Mouse (Mus musculus): Measurements from ENCODE around the gene Herc4. TPM values are rescaled to one million over a fixed set of nuclear protein-coding genes. Genes with fewer than 3 reads are reported as not detected.

Gene Herc4
- polyA plus RNA-seq, 1 experiment from 2014 or later = 44.1 TPM

- H3K9ac ChIP-seq = no peak overlapping the region
- H3K27ac ChIP-seq = no peak overlapping the region
- no peak overlapping the region for H3K4me2 ChIP-seq (replicated peaks)
- H3K27me3 ChIP-seq = no peaks in the 10 kb centered on the region
- WGBS = 73% methylated on average over 3 of the region's 3 CpGs
- H3K4me1 ChIP-seq = no peaks in the 10 kb centered on the region
- H3K36me3 ChIP-seq = no peaks in the 10 kb centered on the region
- no peaks in the 10 kb centered on the region for H3K9me3 ChIP-seq
- H3K4me3 ChIP-seq = no peak overlapping the region
- ATAC-seq (ENCODE audit: insufficient number of reproducible peaks, insufficient read depth, low FRiP score, low TSS enrichment) = no peak
These were observed 15.1 kb downstream of the Herc4 start for GRCm38 (mm10) chr10:63258696-63259095.

GRCm38 (mm10) chr10:63259340-63259739 is 15.7 kb downstream of the Herc4 start:
- Histone ChIP-seq H3K4me1 (no peaks in the 10 kb centered on the region), H3K4me3 (no peak overlapping the region), H3K9ac (no peak overlapping the region), H3K27ac (no peak overlapping the region), H3K9me3 (no peaks in the 10 kb centered on the region), H3K36me3 (peaks cover 3% of the 10 kb centered on the region), H3K4me2 (replicated peaks) (no peak overlapping the region), H3K27me3 (no peaks in the 10 kb centered on the region)
- WGBS = 78% methylated on average over 3 of the region's 3 CpGs
- no peak for ATAC-seq (ENCODE audit: insufficient number of reproducible peaks, insufficient read depth, low FRiP score, low TSS enrichment)

- Histone ChIP-seq H3K9ac (no peak overlapping the region), H3K4me3 (no peak overlapping the region), H3K4me2 (replicated peaks) (no peak overlapping the region), H3K27ac (no peak overlapping the region), H3K9me3 (peaks cover 2% of the 10 kb centered on the region; the same call in 1 of the 2 replicates), H3K36me3 (peaks cover 33% of the 10 kb centered on the region), H3K27me3 (no peaks in the 10 kb centered on the region), H3K4me1 (no peaks in the 10 kb centered on the region)
- no peak for ATAC-seq (ENCODE audit: insufficient number of reproducible peaks, insufficient read depth, low FRiP score, low TSS enrichment)
- WGBS = 84% methylated on average over 2 of the region's 2 CpGs
These were observed 24.3 kb downstream of the Herc4 start for GRCm38 (mm10) chr10:63267941-63268340.

GRCm38 (mm10) chr10:63272401-63272800 is 28.8 kb downstream of the Herc4 start:
- Histone ChIP-seq H3K27ac (no peak overlapping the region), H3K36me3 (peaks cover 28% of the 10 kb centered on the region), H3K9me3 (no peaks in the 10 kb centered on the region), H3K4me2 (replicated peaks) (no peak overlapping the region), H3K27me3 (no peaks in the 10 kb centered on the region), H3K4me1 (no peaks in the 10 kb centered on the region), H3K4me3 (no peak overlapping the region), H3K9ac (no peak overlapping the region)
- ATAC-seq (ENCODE audit: insufficient number of reproducible peaks, insufficient read depth, low FRiP score, low TSS enrichment) = no peak

- WGBS = 85% methylated on average over 5 of the region's 5 CpGs
- H3K4me3 ChIP-seq = no peak overlapping the region
- no peaks in the 10 kb centered on the region for H3K9me3 ChIP-seq
- H3K27me3 ChIP-seq = no peaks in the 10 kb centered on the region
- H3K4me1 ChIP-seq = no peaks in the 10 kb centered on the region
- ATAC-seq (ENCODE audit: insufficient number of reproducible peaks, insufficient read depth, low FRiP score, low TSS enrichment) = no peak
- no peak overlapping the region for H3K27ac ChIP-seq
- H3K9ac ChIP-seq = no peak overlapping the region
- H3K36me3 ChIP-seq = peaks cover 28% of the 10 kb centered on the region
- no peak overlapping the region for H3K4me2 ChIP-seq (replicated peaks)
These were observed 29.3 kb downstream of the Herc4 start for GRCm38 (mm10) chr10:63272868-63273267.

GRCm38 (mm10) chr10:63277010-63277409 is 33.4 kb downstream of the Herc4 start:
- H3K36me3 ChIP-seq = peaks cover 33% of the 10 kb centered on the region

GRCm38 (mm10) chr10:63279851-63280250 is 36.2 kb downstream of the Herc4 start:
- Histone ChIP-seq H3K9ac (no peak overlapping the region), H3K36me3 (peaks cover 41% of the 10 kb centered on the region), H3K4me2 (replicated peaks) (no peak overlapping the region), H3K4me3 (no peak overlapping the region), H3K4me1 (no peaks in the 10 kb centered on the region), H3K27ac (no peak overlapping the region), H3K27me3 (no peaks in the 10 kb centered on the region), H3K9me3 (no peaks in the 10 kb centered on the region)
- WGBS = 92% methylated on average over 3 of the region's 3 CpGs
- no peak for ATAC-seq (ENCODE audit: insufficient number of reproducible peaks, insufficient read depth, low FRiP score, low TSS enrichment)

More at GRCm38 (mm10) chr10:63277010-63277409, 33.4 kb downstream of the Herc4 start:
- ATAC-seq (ENCODE audit: insufficient number of reproducible peaks, insufficient read depth, low FRiP score, low TSS enrichment) = no peak
- 92% methylated on average over 3 of the region's 3 CpGs for WGBS
- H3K27ac ChIP-seq = no peak overlapping the region
- no peak overlapping the region for H3K9ac ChIP-seq
- H3K4me1 ChIP-seq = no peaks in the 10 kb centered on the region
- no peaks in the 10 kb centered on the region for H3K27me3 ChIP-seq
- no peak overlapping the region for H3K4me3 ChIP-seq
- H3K4me2 ChIP-seq (replicated peaks) = no peak overlapping the region
- H3K9me3 ChIP-seq = no peaks in the 10 kb centered on the region

- WGBS = 86% methylated on average over 4 of the region's 4 CpGs
- no peak overlapping the region for H3K4me3 ChIP-seq
- H3K9ac ChIP-seq = no peak overlapping the region
- H3K9me3 ChIP-seq = no peaks in the 10 kb centered on the region
- ATAC-seq (ENCODE audit: insufficient number of reproducible peaks, insufficient read depth, low FRiP score, low TSS enrichment) = no peak
- H3K27me3 ChIP-seq = no peaks in the 10 kb centered on the region
- H3K4me2 ChIP-seq (replicated peaks) = no peak overlapping the region
- no peak overlapping the region for H3K27ac ChIP-seq
- H3K36me3 ChIP-seq = peaks cover 48% of the 10 kb centered on the region
- H3K4me1 ChIP-seq = no peaks in the 10 kb centered on the region
These were observed 38.8 kb downstream of the Herc4 start for GRCm38 (mm10) chr10:63282417-63282816.

- peaks cover 51% of the 10 kb centered on the region for H3K36me3 ChIP-seq
- ATAC-seq (ENCODE audit: insufficient number of reproducible peaks, insufficient read depth, low FRiP score, low TSS enrichment) = no peak
- no peak overlapping the region for H3K4me3 ChIP-seq
- no peak overlapping the region for H3K9ac ChIP-seq
- H3K27ac ChIP-seq = no peak overlapping the region
- no peaks in the 10 kb centered on the region for H3K4me1 ChIP-seq
- H3K9me3 ChIP-seq = no peaks in the 10 kb centered on the region
- H3K4me2 ChIP-seq (replicated peaks) = no peak overlapping the region
- 88% methylated on average over 7 of the region's 7 CpGs for WGBS
- H3K27me3 ChIP-seq = no peaks in the 10 kb centered on the region
These were observed 39.2 kb downstream of the Herc4 start for GRCm38 (mm10) chr10:63282846-63283245.

GRCm38 (mm10) chr10:63302356-63302755 is 58.7 kb downstream of the Herc4 start:
- Histone ChIP-seq H3K4me2 (replicated peaks) (no peak overlapping the region), H3K4me3 (no peak overlapping the region), H3K9ac (no peak overlapping the region), H3K9me3 (no peaks in the 10 kb centered on the region), H3K4me1 (no peaks in the 10 kb centered on the region), H3K27me3 (no peaks in the 10 kb centered on the region), H3K36me3 (peaks cover 35% of the 10 kb centered on the region), H3K27ac (no peak overlapping the region)
- no peak for ATAC-seq (ENCODE audit: insufficient number of reproducible peaks, insufficient read depth, low FRiP score, low TSS enrichment)
- WGBS = 90% methylated on average over 2 of the region's 2 CpGs

GRCm38 (mm10) chr10:63308582-63309366 is 65.2 kb downstream of the Herc4 start:
- 38% methylated on average over 10 of the region's 10 CpGs for WGBS
- Histone ChIP-seq H3K4me2 (replicated peaks) (no peak overlapping the region), H3K9ac (no peak overlapping the region), H3K4me3 (no peak overlapping the region), H3K9me3 (no peaks in the 10 kb centered on the region), H3K27ac (no peak overlapping the region), H3K36me3 (peaks cover 59% of the 10 kb centered on the region), H3K27me3 (no peaks in the 10 kb centered on the region), H3K4me1 (no peaks in the 10 kb centered on the region)
- ATAC-seq (ENCODE audit: insufficient number of reproducible peaks, insufficient read depth, low FRiP score, low TSS enrichment) = no peak

- Histone ChIP-seq H3K9ac (no peak overlapping the region), H3K9me3 (no peaks in the 10 kb centered on the region), H3K4me3 (no peak overlapping the region), H3K4me1 (no peaks in the 10 kb centered on the region), H3K4me2 (replicated peaks) (no peak overlapping the region), H3K27ac (no peak overlapping the region), H3K36me3 (peaks cover 57% of the 10 kb centered on the region), H3K27me3 (no peaks in the 10 kb centered on the region)
- ATAC-seq (ENCODE audit: insufficient number of reproducible peaks, insufficient read depth, low FRiP score, low TSS enrichment) = no peak
- WGBS = 92% methylated on average over 1 of the region's 1 CpGs
These were observed 70.1 kb downstream of the Herc4 start for GRCm38 (mm10) chr10:63313726-63314125.

Measured in embryonic facial prominence, embryonic 12.5 days (tissue).